Mouse (Mus musculus): Measurements from ENCODE around the gene Tns1.

GRCm38 (mm10) chr1:73964151-73964743 is 160.0 kb downstream of the Tns1 start:
- no peak for TF ChIP-seq CTCF (IDR thresholded peaks at IDR 0.05; ENCODE audit: insufficient read depth, low read length)
- TF ChIP-seq POLR2A (IDR thresholded peaks at IDR 0.05; ENCODE audit: borderline replicate concordance, extremely low read depth, low read depth, low read length): no peak

Measured in lung, adult 2 months (tissue).